34 mouse cellular contexts compared by ENCODE assay signal in the genomic region with DNA sequence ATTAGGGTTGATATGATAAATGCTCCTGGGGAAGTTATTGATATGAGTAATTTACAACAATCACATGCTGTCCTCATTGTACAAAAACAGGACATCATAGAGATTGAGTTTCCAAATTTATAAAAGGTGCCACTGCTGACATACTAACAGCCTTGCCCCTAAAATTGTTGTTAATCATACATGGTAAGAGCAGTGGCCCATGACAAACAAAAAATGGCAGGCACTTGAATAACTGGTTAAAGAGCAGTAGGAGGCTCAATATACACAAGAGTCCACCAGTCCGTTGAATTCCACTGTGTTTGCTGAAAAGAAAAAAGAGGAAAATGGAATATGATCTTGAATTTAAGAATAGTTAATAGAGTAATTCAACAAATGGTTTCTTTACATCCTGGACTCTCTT. TPM values are rescaled to one million over a fixed set of nuclear protein-coding genes. Genes with fewer than 3 reads are reported as not detected.
"Had no signal": no experiment of that assay in that cellular context is flagged by ENCODE, and none has a peak within 500 bp of the region (broad histone marks: within the 10 kb centered on the region; RNA-seq: fewer than 3 reads in every experiment).

No protein-coding gene starts in this region.

- H3K9ac ChIP-seq: embryonic facial prominence, embryonic 12.5 days; embryonic facial prominence, embryonic 13.5 days; embryonic facial prominence, embryonic 15.5 days; forebrain, embryonic 12.5 days; forebrain, embryonic 13.5 days; forebrain, embryonic 15.5 days; forebrain, postnatal 0 days had no signal

- H3K4me1 ChIP-seq: embryonic facial prominence, embryonic 10.5 days; embryonic facial prominence, embryonic 12.5 days; embryonic facial prominence, embryonic 13.5 days; embryonic facial prominence, embryonic 15.5 days; forebrain, embryonic 10.5 days; forebrain, embryonic 12.5 days; forebrain, embryonic 13.5 days; forebrain, embryonic 15.5 days had no signal

- H3K4me2 ChIP-seq: embryonic facial prominence, embryonic 12.5 days; embryonic facial prominence, embryonic 13.5 days; embryonic facial prominence, embryonic 15.5 days; forebrain, embryonic 12.5 days; forebrain, embryonic 13.5 days; forebrain, embryonic 15.5 days had no signal

- H3K27ac ChIP-seq: embryonic facial prominence, embryonic 10.5 days; embryonic facial prominence, embryonic 12.5 days; embryonic facial prominence, embryonic 13.5 days; embryonic facial prominence, embryonic 15.5 days; forebrain, embryonic 10.5 days; forebrain, embryonic 12.5 days; forebrain, embryonic 13.5 days; forebrain, embryonic 15.5 days; gastrocnemius, adult 2 months had no signal

- H3K36me3 ChIP-seq: embryonic facial prominence, embryonic 10.5 days; embryonic facial prominence, embryonic 12.5 days; embryonic facial prominence, embryonic 13.5 days; embryonic facial prominence, embryonic 15.5 days; forebrain, embryonic 10.5 days; forebrain, embryonic 12.5 days; forebrain, embryonic 15.5 days had no signal

- DNase-seq: cerebellum, adult 18-20 months; cerebellum, adult 2 months; cerebellum, adult 8-10 months; cerebellum, adult 9-10 months; cerebellum, adult 9-11 months; cerebellum, postnatal 10 days; cerebellum, postnatal 14 days; cerebellum, postnatal 25 days; cerebellum, postnatal 36 days; embryo, embryonic 11 days; forebrain, postnatal 0 days; gastrocnemius, adult 2 months; gastrocnemius, postnatal 10 days; gastrocnemius, postnatal 14 days; gastrocnemius, postnatal 25 days; gastrocnemius, postnatal 36 days; heart, adult 11 months had no signal

- ATAC-seq: forebrain, embryonic 13.5 days; forebrain, embryonic 14.5 days; forebrain, embryonic 15.5 days; forebrain, embryonic 16.5 days; forebrain, postnatal 0 days had no signal

- H3K4me3 ChIP-seq: embryonic facial prominence, embryonic 10.5 days; embryonic facial prominence, embryonic 12.5 days; embryonic facial prominence, embryonic 13.5 days; embryonic facial prominence, embryonic 15.5 days; erythroblast, embryonic 14.5 days; forebrain, embryonic 10.5 days; forebrain, embryonic 12.5 days; forebrain, embryonic 13.5 days; forebrain, embryonic 15.5 days; gastrocnemius, adult 2 months had no signal

- H3K9me3 ChIP-seq: embryonic facial prominence, embryonic 10.5 days; embryonic facial prominence, embryonic 12.5 days; embryonic facial prominence, embryonic 13.5 days; embryonic facial prominence, embryonic 15.5 days; forebrain, embryonic 10.5 days; forebrain, embryonic 12.5 days; forebrain, embryonic 13.5 days; forebrain, embryonic 15.5 days had no signal

- H3K27me3 ChIP-seq: embryonic facial prominence, embryonic 12.5 days; embryonic facial prominence, embryonic 13.5 days; embryonic facial prominence, embryonic 15.5 days; forebrain, embryonic 12.5 days; forebrain, embryonic 13.5 days; forebrain, embryonic 15.5 days had no signal

RNA-seq across cellular contexts. Expression of gene Vmn1r17, which starts 4.0 kb away (rescaled TPM):
- polyA plus RNA-seq: cerebellum, adult 2 months; cortical plate, adult 2 months; embryonic facial prominence, embryonic 10.5 days; embryonic facial prominence, embryonic 11.5 days; embryonic facial prominence, embryonic 12.5 days; embryonic facial prominence, embryonic 13.5 days; embryonic facial prominence, embryonic 14.5 days; embryonic facial prominence, embryonic 15.5 days; erythroblast, embryonic 14.5 days; forebrain, embryonic 10.5 days; forebrain, embryonic 11.5 days; forebrain, embryonic 12.5 days; forebrain, embryonic 13.5 days; forebrain, embryonic 14.5 days; forebrain, embryonic 15.5 days; forebrain, embryonic 16.5 days; forebrain, postnatal 0 days; frontal cortex, adult 2 months; gonadal fat pad, adult 2 months had no signal

RNA-seq across cellular contexts. Expression of gene Vmn1r18, which starts 28.1 kb away (rescaled TPM):
- polyA plus RNA-seq: cerebellum, adult 2 months; cortical plate, adult 2 months; embryonic facial prominence, embryonic 10.5 days; embryonic facial prominence, embryonic 11.5 days; embryonic facial prominence, embryonic 12.5 days; embryonic facial prominence, embryonic 13.5 days; embryonic facial prominence, embryonic 14.5 days; embryonic facial prominence, embryonic 15.5 days; forebrain, embryonic 10.5 days; forebrain, embryonic 11.5 days; forebrain, embryonic 12.5 days; forebrain, embryonic 13.5 days; forebrain, embryonic 14.5 days; forebrain, embryonic 15.5 days; forebrain, embryonic 16.5 days; forebrain, postnatal 0 days; frontal cortex, adult 2 months; gonadal fat pad, adult 2 months had no signal

RNA-seq across cellular contexts. Expression of gene Vmn1r19, which starts 36.1 kb away (rescaled TPM):
- polyA plus RNA-seq: cerebellum, adult 2 months; cortical plate, adult 2 months; embryonic facial prominence, embryonic 10.5 days; embryonic facial prominence, embryonic 11.5 days; embryonic facial prominence, embryonic 12.5 days; embryonic facial prominence, embryonic 13.5 days; embryonic facial prominence, embryonic 14.5 days; embryonic facial prominence, embryonic 15.5 days; erythroblast, embryonic 14.5 days; forebrain, embryonic 10.5 days; forebrain, embryonic 11.5 days; forebrain, embryonic 12.5 days; forebrain, embryonic 13.5 days; forebrain, embryonic 14.5 days; forebrain, embryonic 15.5 days; forebrain, embryonic 16.5 days; forebrain, postnatal 0 days; frontal cortex, adult 2 months; gonadal fat pad, adult 2 months had no signal

RNA-seq across cellular contexts. Expression of gene Vmn1r16, which starts 38.2 kb away (rescaled TPM):
- polyA plus RNA-seq: cerebellum, adult 2 months; cortical plate, adult 2 months; embryonic facial prominence, embryonic 10.5 days; embryonic facial prominence, embryonic 11.5 days; embryonic facial prominence, embryonic 12.5 days; embryonic facial prominence, embryonic 13.5 days; embryonic facial prominence, embryonic 14.5 days; embryonic facial prominence, embryonic 15.5 days; erythroblast, embryonic 14.5 days; forebrain, embryonic 10.5 days; forebrain, embryonic 11.5 days; forebrain, embryonic 12.5 days; forebrain, embryonic 13.5 days; forebrain, embryonic 14.5 days; forebrain, embryonic 15.5 days; forebrain, embryonic 16.5 days; forebrain, postnatal 0 days; frontal cortex, adult 2 months; gonadal fat pad, adult 2 months had no signal
